Mouse (Mus musculus) layer of hippocampus, adult 9-11 months (tissue): Measurements from ENCODE around the gene Coro7.
A peak's percentile ranks its signal among the peaks of the same experiment; 100 is the strongest.
"Not testable (repeated sequence)": the region's sequence is repeated elsewhere in the genome, so short reads cannot be mapped to it uniquely, and the experiment has no call there.

Experiments used
- DNase-seq: peaks from one replicate; pipeline ENCODE4 v3.0.0; 2022

The Coro7 gene

DNA sequence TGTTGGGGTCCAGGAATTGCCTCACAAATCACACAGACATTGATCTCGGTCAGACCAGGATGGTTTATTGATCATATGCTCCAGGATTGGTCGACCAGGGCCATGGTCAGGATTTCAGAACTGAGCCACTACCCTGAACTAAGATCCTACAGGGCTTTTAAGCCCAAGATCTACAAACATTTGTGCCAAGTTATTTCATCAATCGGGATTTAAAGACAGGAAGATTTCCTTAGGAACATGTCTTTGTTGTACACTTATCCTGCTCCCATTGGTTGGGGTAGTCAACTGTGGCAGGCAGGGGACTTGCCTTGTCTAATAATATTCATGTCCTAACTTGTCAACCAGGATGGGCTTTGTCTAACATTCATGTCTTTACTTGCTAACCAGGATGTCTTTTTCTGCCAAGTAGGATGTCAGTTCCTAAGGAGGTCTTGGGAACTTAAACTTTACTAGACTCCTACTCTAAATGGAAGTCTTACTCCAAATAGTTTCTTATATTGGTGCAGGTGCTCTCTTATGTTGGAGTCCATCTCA, 1.4 kb upstream of the Coro7 start:
- DNase-seq: not testable (repeated sequence)

DNA sequence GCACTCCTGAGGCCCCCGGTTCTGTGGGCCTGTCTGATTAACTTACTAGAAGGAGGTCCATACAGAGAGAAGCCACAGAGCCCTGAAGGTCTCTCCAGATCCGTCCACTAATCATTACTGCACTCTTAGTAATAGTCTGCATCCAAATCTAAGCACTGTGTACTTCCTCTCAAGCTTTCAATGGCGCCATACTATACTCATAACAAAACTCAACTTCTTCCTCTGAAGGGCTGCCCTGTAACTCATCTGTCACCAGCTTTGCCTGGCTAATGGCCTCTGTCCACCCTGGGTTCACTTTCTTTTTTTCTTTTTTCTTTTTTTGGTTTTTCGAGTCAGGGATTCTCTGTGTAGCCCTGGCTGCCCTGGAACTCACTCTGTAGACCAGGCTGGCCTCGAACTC, 1.5 kb downstream of the Coro7 start:
- DNase-seq: no peak

DNA sequence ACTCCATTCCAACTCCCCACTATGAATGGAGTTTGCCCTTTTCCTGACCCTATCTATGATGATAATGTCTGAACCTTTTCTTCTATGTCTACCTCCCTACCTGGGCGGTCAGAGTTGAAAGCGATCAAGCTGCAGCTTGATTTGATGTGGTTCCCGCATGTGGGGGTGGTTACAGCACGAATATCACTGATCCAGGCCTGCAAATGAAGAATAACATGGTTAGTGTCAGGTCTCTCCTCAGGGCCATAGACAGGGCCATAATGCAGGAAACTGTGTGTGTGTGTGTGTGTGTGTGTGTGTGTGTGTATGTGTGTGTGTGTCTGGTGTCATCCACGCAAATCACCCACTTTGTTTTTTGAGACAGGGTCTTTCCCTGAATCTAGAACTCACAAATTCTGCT, 2.7 kb downstream of the Coro7 start:
- no peak for DNase-seq

DNA sequence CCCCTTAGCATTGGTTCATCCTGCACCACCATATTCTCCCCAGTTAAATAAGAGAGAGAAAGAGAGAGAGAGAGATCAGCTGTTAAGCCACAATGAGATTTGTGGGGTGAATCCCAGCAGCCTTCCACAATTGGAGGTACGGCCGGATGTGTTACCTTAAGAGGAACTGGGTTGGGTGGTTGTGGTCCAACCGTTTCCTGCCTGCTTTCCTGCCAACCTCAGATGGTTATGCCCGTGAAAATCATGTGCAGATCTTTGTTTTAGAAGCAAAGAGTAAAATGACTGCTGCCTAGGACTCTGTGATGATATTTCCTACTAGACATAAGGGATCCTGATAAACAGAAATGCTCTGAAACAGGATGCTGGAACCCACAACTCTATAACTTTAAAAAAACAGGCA, 5.5 kb downstream of the Coro7 start:
- no peak for DNase-seq

DNA sequence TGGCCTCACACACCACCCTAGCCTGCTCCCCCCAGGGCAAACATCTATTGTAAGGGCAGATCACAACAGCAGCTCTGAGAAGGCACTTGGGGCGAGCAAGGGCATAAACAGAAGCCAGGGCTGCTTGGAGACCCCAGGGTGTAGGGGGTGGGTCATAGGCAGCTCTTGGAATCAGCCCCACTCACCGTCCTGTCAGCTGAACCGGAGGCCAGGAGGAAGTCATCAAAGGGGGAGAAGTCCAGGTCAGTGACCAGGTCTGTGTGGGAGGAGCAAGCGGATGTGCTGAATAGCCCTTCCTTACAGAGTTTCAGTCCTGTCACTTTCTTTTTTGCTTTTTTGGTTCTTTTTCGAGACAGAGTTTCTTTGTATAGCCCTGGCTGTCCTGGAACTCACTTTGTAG, 9.3 kb downstream of the Coro7 start:
- DNase-seq: no peak

DNA sequence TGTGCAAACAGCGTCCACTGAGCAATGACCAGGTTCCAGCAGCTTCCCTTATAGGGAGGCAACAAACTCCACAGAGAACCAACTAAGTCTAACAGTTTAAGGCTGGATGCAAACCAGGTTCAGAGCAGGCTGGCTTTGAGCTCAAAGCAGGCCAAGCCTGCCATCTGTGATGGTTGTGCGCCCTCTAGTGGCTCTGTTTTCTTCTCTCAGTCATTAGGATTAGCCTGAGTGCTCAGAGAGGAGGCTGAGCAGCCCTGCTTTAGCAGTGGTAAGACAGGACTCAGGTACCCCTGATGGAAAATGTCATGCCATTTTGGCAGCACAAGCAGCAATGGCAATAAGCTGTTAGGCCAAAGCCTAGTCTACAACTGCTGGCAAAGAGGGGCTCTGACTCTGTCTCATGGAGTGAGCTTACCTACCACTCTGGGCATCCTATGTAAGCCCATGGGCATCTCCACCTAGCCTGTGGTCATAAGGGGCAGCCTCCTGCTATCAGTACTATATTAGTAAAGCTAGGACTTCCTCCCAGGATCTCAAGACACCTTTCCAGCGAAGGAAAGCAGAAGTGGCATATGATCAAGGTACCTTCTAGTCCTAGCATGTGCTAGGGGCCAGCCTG, 12.3 kb downstream of the Coro7 start:
- peak; percentile 76 for DNase-seq

DNA sequence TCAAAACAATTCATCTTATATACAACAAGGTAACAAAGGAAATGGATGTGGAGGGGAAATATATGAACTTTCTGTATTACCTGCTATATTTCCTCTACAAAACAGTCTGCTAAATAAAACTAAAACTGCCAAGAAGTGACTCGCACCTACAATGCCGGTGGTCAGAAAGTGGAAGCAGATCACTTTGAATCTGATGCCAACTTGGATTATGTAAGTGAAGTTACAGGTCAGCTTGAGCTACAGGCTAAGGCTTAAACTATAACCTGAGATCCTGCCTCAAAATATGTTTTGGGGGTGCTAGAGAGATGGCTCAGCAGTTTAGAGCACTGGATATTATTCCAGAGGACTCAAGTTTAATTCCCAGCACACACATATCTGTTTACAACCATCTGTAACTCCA, 13.9 kb downstream of the Coro7 start:
- no peak for DNase-seq

DNA sequence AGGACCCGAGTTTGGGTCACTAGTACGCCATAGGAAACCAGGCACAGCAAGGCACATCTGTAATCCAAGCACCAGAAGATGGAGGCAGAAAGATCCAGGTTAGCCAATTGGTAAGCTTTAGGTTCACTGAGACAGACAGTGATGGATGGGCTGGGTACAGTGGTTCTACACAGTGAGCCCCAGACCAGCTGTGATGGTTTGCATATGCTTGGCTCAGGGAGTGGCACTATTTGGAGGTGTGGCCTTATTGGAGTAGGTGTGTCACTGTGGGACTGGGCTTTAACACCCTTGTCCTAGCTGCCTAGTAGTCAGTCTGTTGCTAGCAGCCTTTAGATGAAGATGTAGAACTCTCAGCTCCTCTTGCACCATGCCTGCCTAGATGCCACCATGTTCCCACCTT, 15.8 kb downstream of the Coro7 start:
- no peak for DNase-seq

DNA sequence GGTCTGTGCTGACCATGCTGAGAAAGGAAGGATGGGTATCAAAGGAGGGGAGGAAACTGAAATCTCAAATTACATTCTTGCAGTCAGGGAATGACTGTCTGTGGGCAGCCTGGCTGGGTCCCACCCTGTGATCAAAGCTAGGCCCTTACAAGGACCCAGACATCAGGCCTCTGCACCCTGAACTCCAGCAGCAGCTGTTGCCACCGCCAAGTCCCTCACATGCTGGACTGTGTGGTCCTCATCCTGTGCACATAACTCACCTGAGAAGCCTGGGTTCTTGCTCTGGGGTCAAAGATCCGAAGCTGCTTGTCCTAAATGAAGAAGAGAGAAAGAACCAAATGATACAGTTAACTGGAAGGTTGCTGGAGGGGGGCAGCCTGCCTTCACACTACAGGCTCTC, 18.0 kb downstream of the Coro7 start:
- no peak for DNase-seq

DNA sequence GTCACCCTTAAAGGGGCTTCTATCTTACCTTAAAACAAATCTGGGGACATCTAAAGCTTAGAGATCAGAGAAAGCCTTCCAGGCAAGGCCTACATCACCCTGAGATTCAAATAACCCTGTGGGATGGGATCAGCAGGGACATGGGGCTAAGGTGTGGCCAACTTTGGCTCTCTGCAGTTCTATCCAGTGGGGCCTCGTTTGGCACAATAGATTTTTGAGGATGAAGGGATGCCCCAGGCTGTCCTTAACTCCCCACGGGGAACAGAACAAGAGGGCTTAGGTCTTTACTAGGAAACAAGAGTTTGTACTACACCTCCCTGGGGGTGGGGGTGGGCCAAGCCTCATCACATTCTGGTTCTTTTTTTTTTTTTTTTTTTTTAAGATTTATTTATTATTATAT, 20.3 kb downstream of the Coro7 start:
- no peak for DNase-seq

DNA sequence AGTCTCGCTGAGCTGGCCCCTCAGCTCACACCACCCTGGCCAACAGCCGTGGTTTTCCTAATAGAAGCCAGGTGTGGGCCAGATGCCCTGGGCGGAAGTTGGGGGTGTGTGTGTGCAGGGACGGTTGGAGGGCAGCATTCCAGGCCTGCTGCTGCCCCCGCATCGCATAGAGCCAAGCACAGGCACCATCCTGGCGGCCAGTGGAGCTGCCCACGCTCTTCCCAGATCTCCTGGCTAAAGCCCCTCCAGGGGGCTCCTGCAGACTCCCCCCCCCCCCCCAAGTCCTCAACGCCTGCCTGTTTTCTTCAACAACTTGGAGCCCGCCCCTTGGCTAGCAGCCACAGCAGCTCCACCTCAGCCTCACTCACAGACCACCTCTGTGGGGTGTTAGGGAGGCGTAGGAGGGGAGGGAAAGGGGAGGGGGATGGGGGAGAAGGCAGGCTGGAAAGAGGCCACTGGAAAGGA, 20.8 kb downstream of the Coro7 start:
- DNase-seq: peak; percentile 57

DNA sequence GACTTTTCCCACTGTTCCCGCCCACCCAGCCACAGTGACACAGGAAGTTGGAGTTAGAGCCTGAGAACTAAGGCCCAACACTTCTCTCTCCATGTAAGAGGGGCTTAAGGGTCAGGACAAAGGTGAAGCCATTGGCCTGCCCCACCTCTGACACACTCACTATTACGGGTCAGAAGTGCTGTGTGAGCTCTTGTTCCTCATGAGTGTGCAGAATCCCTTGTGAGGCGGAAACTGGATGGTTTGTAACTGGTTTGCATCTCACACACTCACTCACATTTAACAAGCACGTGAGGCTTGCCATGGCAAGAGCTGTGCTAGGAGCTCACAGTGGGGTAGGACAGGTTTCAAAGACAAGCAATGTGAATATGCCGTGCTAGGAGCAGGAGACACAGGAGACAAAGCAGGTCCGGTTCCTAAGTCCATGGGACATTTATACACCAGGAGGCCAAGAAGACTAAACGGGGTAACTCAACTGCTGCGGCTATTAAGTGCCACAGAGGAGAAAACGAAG, 23.0 kb downstream of the Coro7 start:
- no peak for DNase-seq

DNA sequence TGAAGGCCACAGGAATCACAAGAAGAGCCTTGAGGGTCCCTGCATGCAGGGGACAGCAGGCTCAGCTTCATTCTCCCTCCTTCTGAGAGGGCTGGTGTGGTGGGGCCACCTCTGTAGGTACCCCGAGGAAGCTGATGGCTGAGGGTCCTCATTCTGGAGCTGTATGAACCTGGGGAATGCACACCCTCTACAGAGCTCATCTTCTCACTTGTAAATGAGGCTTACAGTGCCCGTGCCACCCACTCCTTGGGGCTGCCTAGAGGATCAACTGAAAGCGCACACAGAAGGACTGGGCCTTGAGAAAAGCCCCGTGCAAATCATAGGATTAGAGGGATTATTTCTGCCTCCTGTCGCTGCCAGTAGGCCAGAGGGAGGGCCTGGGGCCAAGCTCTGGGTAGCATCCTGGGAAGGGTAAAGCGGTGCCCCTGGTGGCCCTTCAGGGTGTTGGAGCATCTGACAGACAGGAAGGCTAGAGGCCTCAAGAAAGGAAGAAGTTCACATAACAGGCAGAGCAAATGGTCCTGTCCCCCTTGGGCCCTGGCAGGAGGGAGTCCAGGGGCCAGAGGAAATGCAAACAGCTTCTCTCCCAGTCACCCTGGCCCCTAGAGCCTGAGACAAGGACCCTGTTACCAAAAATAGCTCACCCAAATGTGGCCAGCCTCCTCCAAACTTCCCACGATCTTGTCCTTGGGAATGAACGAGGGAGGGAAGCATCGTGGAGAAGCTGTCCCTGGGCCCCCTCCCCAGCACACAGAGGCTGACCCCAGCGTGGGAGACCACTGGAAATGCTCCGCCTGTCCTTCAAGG, 23.6 kb downstream of the Coro7 start:
- no peak for DNase-seq

DNA sequence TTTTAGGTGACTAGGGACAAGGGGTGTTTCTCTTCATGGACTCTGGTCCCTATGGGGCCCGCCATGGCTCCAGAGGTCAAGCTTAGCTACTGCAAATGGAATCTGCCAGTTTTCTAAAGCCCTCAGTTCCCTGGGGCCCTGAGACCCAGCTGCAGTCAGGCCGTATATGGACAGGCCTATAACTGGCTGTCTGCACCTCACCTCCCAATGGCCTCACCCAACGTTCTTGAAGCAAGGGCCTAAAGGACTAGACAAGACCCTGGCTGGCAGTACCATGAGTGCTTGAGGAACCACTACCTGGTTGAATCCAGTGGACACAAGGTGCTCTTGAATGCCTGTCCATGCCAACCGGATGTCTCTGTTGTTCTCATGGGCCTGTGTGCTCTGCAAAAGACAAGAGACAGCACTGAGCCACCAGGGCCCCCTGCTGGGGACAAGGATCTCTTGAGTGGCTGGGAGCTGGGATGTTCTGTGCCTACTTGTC, 24.3 kb downstream of the Coro7 start:
- no peak for DNase-seq

DNA sequence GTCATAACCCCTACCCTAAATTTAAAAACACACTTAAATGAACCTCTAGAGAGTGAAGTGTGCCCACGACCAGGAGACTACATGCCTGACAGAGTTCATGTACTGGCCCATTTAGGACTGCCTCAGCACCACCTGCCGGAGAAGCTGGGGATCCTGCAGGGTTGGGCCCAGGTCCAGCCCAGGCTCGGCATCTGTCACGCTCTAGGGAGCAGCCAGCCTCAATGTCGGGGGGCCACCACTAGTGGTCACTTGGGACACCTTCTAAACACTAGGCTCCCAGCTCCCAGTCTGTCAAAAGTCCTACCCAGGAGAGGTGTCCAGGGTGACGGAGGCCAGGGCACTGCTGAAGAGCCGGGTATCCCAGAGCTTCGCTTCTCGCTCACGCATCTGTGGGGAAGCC, 24.9 kb downstream of the Coro7 start:
- no peak for DNase-seq

DNA sequence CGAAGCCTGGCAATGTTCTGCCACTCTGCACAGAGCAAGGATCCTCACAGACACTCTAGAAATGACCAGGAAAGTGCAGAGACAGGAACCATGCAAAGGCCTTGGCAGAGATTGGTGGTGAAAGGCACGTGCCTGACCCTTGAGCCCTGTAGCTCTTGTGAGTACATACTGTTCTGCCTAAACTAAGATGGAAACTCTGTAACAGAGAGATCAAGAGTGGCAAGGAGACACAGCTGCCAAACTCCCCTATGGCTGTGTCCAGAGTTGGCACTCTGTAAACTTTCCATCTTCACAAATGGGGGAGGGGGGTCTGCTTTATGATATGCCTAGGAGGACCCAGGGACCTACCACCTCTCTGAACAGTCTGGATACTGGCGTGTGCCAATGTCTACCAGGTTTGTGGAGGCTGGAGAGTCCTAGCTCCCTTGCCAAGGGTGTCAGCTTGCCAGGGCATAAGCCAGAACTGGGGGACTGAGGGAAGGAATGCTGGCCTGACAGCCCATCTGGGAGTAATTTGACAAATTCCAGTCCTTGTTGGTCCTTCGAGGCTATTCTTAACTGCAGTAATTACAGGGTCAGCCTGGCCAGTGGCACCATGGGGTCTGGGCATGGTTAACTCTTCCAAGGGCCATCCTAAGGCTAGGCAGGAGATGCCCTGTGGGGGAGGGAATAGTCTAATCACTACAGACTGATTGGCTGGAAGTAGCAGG, 26.7 kb downstream of the Coro7 start:
- DNase-seq: no peak

DNA sequence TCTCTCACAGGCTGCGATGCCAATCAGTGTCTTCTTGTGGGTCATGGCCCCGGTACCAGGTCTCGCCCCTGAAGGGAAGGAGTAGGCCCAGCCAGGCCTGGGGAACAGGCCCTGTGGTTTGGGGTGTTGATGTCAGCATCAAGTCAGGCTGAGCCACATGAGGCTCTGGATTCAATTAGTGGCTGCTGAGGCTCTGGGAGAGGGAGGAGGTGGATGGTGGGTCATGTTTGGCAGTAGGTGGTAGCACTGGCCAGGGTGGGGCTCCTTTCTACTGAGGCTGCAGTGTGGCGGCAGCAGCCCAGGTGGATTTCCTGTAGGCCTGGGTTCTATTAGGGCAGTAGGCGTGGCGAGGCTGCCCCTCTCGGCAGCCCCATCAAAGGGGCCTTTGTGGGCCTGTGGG, 28.0 kb downstream of the Coro7 start:
- DNase-seq: no peak

DNA sequence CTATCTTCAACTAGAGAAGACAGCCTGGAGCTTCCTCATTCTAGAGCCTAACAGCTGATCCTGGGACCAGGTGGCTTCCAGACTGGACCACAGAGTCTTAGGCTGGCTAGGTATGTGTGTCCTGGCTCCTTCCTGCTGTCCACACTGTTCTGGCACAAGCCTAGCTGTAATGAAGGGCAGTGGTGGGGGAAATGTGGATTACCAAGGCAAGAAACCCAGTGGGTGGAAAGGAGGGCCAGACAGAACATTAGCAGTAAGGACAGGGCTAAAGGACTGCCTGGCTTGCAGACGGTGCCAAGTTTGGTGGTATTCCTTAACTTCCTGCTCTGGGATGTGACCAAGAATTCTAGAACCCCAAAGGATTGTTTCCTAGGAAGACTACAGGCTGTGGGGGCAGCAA, 28.5 kb downstream of the Coro7 start:
- DNase-seq: no peak

DNA sequence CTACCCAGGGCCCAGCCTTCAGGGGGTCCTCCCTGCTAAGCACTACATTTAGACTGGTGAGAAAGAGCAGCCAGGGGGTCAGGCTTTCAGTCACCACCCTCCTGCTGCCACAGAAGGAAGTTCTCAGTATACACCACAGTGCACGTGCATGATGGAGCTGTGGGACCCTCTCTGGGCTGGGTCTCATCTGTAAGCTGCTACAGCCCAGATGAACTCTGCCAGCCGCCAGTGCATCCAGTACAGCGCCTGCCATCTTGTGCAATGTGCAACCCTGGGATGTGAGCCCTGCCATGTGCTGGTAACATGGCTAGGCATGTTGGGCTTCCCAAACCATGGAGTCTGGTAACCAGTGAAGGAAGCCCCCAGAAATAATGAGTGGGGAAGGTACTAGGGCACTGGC, 29.4 kb downstream of the Coro7 start:
- no peak for DNase-seq

DNA sequence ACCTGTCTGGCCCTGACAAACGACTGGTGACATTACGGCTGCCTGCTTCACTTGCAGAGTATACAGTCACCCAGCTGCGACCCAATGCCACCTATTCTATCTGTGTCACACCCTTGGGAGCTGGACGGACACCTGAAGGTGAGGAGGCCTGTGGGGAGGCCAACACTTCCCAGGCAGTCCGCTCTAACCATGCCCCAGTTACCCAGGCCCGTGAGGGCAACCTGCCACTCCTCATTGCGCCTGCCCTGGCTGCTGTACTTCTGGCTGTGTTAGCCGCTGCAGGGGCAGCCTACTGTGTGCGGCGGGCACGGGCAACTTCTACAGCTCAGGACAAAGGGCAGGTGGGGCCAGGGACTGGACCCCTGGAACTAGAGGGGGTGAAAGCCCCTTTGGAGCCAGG, 29.9 kb downstream of the Coro7 start:
- DNase-seq: no peak

DNA sequence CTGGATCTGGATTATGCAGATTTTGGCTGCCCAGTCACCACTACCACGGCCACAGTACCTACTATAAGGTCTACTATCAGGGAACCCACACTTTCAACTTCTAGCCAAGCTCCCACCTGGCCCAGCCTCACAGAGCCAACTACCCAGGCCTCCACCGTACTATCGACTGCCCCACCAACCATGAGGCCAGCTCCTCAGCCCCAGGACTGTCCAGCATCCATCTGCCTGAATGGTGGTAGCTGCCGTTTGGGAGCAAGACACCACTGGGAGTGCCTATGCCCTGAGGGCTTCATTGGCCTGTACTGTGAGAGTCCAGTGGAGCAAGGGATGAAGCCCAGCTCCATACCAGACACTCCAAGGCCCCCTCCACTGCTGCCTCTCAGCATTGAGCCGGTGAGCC, 30.4 kb downstream of the Coro7 start:
- no peak for DNase-seq

DNA sequence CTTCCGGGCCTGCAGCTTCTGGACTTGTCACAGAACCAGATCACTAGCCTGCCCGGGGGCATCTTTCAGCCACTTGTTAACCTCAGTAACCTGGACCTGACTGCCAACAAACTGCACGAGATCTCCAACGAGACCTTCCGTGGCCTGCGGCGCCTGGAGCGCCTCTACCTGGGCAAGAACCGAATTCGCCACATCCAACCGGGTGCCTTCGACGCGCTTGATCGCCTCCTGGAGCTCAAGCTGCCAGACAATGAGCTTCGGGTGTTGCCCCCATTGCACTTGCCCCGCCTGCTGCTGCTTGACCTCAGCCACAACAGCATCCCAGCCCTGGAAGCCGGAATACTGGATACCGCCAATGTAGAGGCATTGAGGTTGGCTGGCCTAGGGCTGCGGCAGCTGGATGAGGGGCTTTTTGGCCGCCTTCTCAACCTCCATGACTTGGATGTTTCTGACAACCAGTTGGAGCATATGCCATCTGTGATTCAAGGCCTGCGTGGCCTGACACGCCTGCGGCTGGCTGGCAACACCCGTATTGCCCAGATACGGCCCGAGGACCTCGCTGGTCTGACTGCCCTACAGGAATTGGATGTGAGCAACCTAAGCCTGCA, 31.1 kb downstream of the Coro7 start:
- no peak for DNase-seq

DNA sequence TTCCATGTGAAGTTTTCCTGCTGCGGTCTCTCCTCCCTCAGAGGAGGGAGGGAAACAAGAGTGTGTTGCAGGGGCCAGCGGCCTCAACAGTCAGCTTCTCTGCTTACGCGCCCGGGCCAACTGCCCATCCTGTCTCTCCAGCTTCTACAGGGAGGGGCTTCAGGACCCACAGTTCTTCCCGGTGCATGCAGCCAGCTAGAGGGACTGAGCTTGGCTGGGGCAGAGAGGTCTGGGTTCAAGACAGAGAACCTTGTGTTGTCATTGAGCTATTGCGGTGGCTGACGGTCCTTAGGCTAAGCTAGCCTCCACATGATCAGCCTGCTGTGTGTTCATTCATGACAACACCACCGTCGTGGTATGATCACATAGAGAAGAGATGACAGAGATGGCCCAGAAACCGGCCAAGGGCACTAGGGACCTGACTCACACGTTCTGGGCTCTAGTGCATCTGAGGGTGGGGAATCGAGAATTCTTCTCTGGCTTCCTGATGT, 31.9 kb downstream of the Coro7 start:
- no peak for DNase-seq
